Comparison of ENCODE assay signal across 39 mouse cellular contexts in the genomic region with DNA sequence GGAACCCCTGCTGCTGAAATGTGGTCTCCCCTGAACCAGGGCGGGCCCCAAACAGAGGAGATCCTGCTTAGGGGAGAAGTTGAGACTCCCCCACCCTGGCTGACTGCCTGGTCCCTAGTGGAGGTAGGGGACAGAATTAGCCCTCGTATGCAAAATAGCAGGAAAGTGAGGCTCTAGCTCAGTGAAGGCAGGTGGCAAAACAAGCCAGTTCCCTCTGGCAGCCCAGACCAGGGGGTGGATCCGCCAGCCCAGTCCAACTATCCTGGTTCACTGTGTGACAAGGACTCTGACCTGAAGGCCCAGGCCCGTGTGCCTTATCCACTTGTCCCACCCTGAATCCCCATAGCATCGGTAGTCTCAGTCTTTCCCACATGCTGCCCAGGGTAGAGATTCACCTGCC. TPM values are rescaled to one million over a fixed set of nuclear protein-coding genes. Genes with fewer than 3 reads are reported as not detected.
A peak's percentile ranks its signal among the peaks of the same experiment; 100 is the strongest.
DNase-seq lines count a peak whose midpoint lies in the region; ATAC-seq and TF ChIP-seq lines count a peak whose summit lies in the region.
"Had no signal": no experiment of that assay in that cellular context is flagged by ENCODE, and none has a peak within 500 bp of the region (broad histone marks: within the 10 kb centered on the region; RNA-seq: fewer than 3 reads in every experiment).

No protein-coding gene starts in this region.

- no peaks in the 10 kb centered on the region for H3K27me3 ChIP-seq in CH12.LX (replicated peaks)
- no peaks in the 10 kb centered on the region for H3K27me3 ChIP-seq in limb, embryonic 10.5 days (ENCODE audit: low read depth, poor library complexity, severe bottlenecking)
- H3K27me3 ChIP-seq: embryonic facial prominence, embryonic 13.5 days; forebrain, embryonic 15.5 days; heart, embryonic 13.5 days; hindbrain, embryonic 15.5 days; limb, embryonic 12.5 days; midbrain, embryonic 12.5 days had no signal

- TF ChIP-seq POLR2A in CH12.LX (IDR thresholded peaks at IDR 0.05; ENCODE audit: low read depth, low read length): peak; percentile 78

- H3K36me3 ChIP-seq in CH12.LX (replicated peaks in 1 of 2; ENCODE audit: control insufficient read depth in 1 of 2, insufficient read depth in 1 of 2, low read length in 1 of 2): peaks cover 34 to 35% of the 10 kb centered on the region in 2 experiments
- H3K36me3 ChIP-seq in limb, embryonic 10.5 days: no peaks in the 10 kb centered on the region
- H3K36me3 ChIP-seq: embryonic facial prominence, embryonic 13.5 days; forebrain, embryonic 10.5 days; forebrain, embryonic 15.5 days; heart, embryonic 13.5 days; hindbrain, embryonic 10.5 days; hindbrain, embryonic 15.5 days; limb, embryonic 12.5 days; midbrain, embryonic 12.5 days had no signal

- peaks cover 40 to 72% of the 10 kb centered on the region in 2 experiments for H3K4me1 ChIP-seq in CH12.LX (ENCODE audit: control insufficient read depth in 1 of 2, insufficient read depth in 2 of 2)
- H3K4me1 ChIP-seq in limb, embryonic 10.5 days: peaks cover 31% of the 10 kb centered on the region
- H3K4me1 ChIP-seq: forebrain, embryonic 15.5 days; heart, embryonic 13.5 days; hindbrain, embryonic 15.5 days; midbrain, embryonic 12.5 days had no signal

- peak; percentile 47 for ATAC-seq in neutrophil, adult 5-6 weeks (ENCODE audit: extremely low read depth, insufficient number of reproducible peaks, low FRiP score, poor library complexity, severe bottlenecking)
- ATAC-seq: forebrain, embryonic 15.5 days; inflammation-experienced regulatory T-cells, adult 6 months had no signal

- DNase-seq in lung, postnatal 25 days (ENCODE audit: low spot score): peak; percentile 50
- no peak for DNase-seq in lung, postnatal 14 days
- DNase-seq in CH12.LX (ENCODE audit: extremely low read depth): peak; percentile 93
- DNase-seq in spleen, postnatal 4 days (ENCODE audit: low spot score in 2 of 2): peak; percentile 65 to 77
- no peak for DNase-seq in adipocyte (ENCODE audit: low spot score)
- no peak for DNase-seq in limb, embryonic 10.5 days (ENCODE audit: low spot score)
- DNase-seq: adrenal gland, adult 2 months; cerebellum, adult 11 months; cerebellum, adult 9-10 months; cerebellum, postnatal 36 days; heart, postnatal 10 days; kidney, adult 11 months; kidney, postnatal 14 days; layer of hippocampus, adult 9-11 months; retina, postnatal 1 day; right cerebral cortex, postnatal 14 days; thymus, adult 18-20 months; thymus, postnatal 36 days had no signal

- in situ Hi-C loops in CH12.LX (cut with MboI; ENCODE audit: low pct_ligation_motif_present, low pct_unique_long_range_greater_than_20kb, low sequenced_read_pairs): loop anchor here (25.0 kb wide), 1 partner anchor 452 kb away; the partner anchor contains the start of genes Milr1 and Pecam1

- TF ChIP-seq RAD21 in CH12.LX (IDR thresholded peaks at IDR 0.05; ENCODE audit: low read depth, low read length): no peak

- no peak for TF ChIP-seq CTCF in CH12.LX (conservative IDR thresholded peaks at IDR 0.05 in 1 of 2, IDR thresholded peaks at IDR 0.05 in 1 of 2; ENCODE audit: low read depth in 2 of 2, low read length in 2 of 2)

- 68% methylated on average over 5 of the region's 5 CpGs for WGBS in limb, embryonic 10.5 days

- peak overlapping the region; percentile 57 for H3K9ac ChIP-seq in CH12.LX (ENCODE audit: insufficient read depth, low read depth)
- H3K9ac ChIP-seq: embryonic facial prominence, embryonic 13.5 days; forebrain, embryonic 15.5 days; heart, embryonic 13.5 days; hindbrain, embryonic 15.5 days; limb, embryonic 12.5 days; midbrain, embryonic 12.5 days had no signal

- peak overlapping the region; percentile 55 for H3K4me2 ChIP-seq in CH12.LX (ENCODE audit: insufficient read depth, low read depth, poor library complexity, severe bottlenecking)
- H3K4me2 ChIP-seq: embryonic facial prominence, embryonic 13.5 days; forebrain, embryonic 15.5 days; heart, embryonic 13.5 days; hindbrain, embryonic 15.5 days; limb, embryonic 12.5 days; liver, embryonic 11.5 days; midbrain, embryonic 12.5 days had no signal

- H3K4me3 ChIP-seq in CH12.LX (replicated peaks in 1 of 3; ENCODE audit: low read depth in 2 of 3, low read length in 2 of 3, poor library complexity in 1 of 3): peak overlapping the region in 2 of 3 experiments; percentile 18 to 75
- H3K4me3 ChIP-seq in limb, embryonic 10.5 days: no peak overlapping the region
- H3K4me3 ChIP-seq: embryonic facial prominence, embryonic 13.5 days; forebrain, embryonic 10.5 days; forebrain, embryonic 15.5 days; heart, adult 2 months; heart, embryonic 13.5 days; hindbrain, embryonic 10.5 days; hindbrain, embryonic 15.5 days; limb, embryonic 12.5 days; megakaryocyte, embryonic 14.5 days; midbrain, embryonic 12.5 days had no signal

- peaks cover 37% of the 10 kb centered on the region for H3K79me2 ChIP-seq in CH12.LX (replicated peaks; ENCODE audit: control insufficient read depth, extremely low read depth, insufficient read depth, poor library complexity, severe bottlenecking)

- H3K9me3 ChIP-seq in CH12.LX (replicated peaks; ENCODE audit: low read length): no peaks in the 10 kb centered on the region
- no peaks in the 10 kb centered on the region for H3K9me3 ChIP-seq in limb, embryonic 10.5 days (replicated peaks)
- H3K9me3 ChIP-seq: embryonic facial prominence, embryonic 13.5 days; forebrain, embryonic 10.5 days; forebrain, embryonic 15.5 days; heart, embryonic 13.5 days; hindbrain, embryonic 10.5 days; hindbrain, embryonic 15.5 days; limb, embryonic 12.5 days; megakaryocyte, embryonic 14.5 days; midbrain, embryonic 12.5 days had no signal

- H3K27ac ChIP-seq in CH12.LX (ENCODE audit: insufficient read depth, low read depth): peak overlapping the region; percentile 99
- no peak overlapping the region; the same call in 1 of the 2 replicates for H3K27ac ChIP-seq in limb, embryonic 10.5 days
- H3K27ac ChIP-seq: embryonic facial prominence, embryonic 13.5 days; forebrain, embryonic 10.5 days; forebrain, embryonic 15.5 days; heart, adult 2 months; heart, embryonic 13.5 days; hindbrain, embryonic 10.5 days; hindbrain, embryonic 15.5 days; limb, embryonic 12.5 days; midbrain, embryonic 12.5 days; stomach, postnatal 0 days had no signal

- TF ChIP-seq EP300 in CH12.LX (IDR thresholded peaks at IDR 0.05; ENCODE audit: low read length): peak; percentile 86

- dilution Hi-C loops in CH12.LX (cut with MboI; ENCODE audit: extremely low pct_ligation_motif_present, extremely low pct_unique_long_range_greater_than_20kb, low sequenced_read_pairs): no loop called here

TF ChIP-seq in CH12.LX, 34 proteins besides CTCF, POLR2A, EP300 and RAD21 (continues in another document):
- TF ChIP-seq UBTF (IDR thresholded peaks at IDR 0.05; ENCODE audit: low read depth, low read length) (0 out of 2 replicates have a peak, but pooled peaks have one; percentile 20), BHLHE40 (IDR thresholded peaks at IDR 0.05; ENCODE audit: low read depth, low read length) (peak; percentile 81), CHD2 (IDR thresholded peaks at IDR 0.05; ENCODE audit: low read length) (peak; percentile 80), JUN (IDR thresholded peaks at IDR 0.05; ENCODE audit: insufficient read depth, low read depth, low read length) (no peak), CHD1 (IDR thresholded peaks at IDR 0.05; ENCODE audit: low read depth, low read length) (no peak; the same call in 1 of the 2 replicates), E2F4 (IDR thresholded peaks at IDR 0.05; ENCODE audit: insufficient replicate concordance, low read depth, low read length) (no peak), MAX (IDR thresholded peaks at IDR 0.05; ENCODE audit: low read length) (peak; percentile 57; the same call in 1 of the 2 replicates), ETS1 (conservative IDR thresholded peaks at IDR 0.05; ENCODE audit: low read depth, low read length) (peak; percentile 84), MAFK (IDR thresholded peaks at IDR 0.05; ENCODE audit: insufficient replicate concordance, low read length) (0 out of 2 replicates have a peak, but pooled peaks have one; percentile 54), ZMIZ1 (IDR thresholded peaks at IDR 0.05; ENCODE audit: low read depth, low read length) (peak; percentile 85), MEF2A (IDR thresholded peaks at IDR 0.05; ENCODE audit: borderline replicate concordance, low read depth, low read length) (peak; percentile 98), MXI1 (IDR thresholded peaks at IDR 0.05; ENCODE audit: low read depth, low read length) (peak; percentile 45; the same call in 1 of the 2 replicates), NRF1 (IDR thresholded peaks at IDR 0.05; ENCODE audit: low read depth, low read length) (no peak; the same call in none of the 2 replicates), MYC (IDR thresholded peaks at IDR 0.05; ENCODE audit: low read depth, low read length) (no peak)

RNA-seq across cellular contexts. Expression of gene Cd79b, which starts 4.4 kb away (rescaled TPM):
- 503 and 527 TPM in 2 replicates for total RNA-seq in CH12.LX (2012; rRNA removed)
- total RNA-seq in CH12.LX (2014; rRNA removed): 636 and 689 TPM in 2 replicates
- polyA plus RNA-seq in CH12.LX (2012; ENCODE audit: insufficient read length, low read depth): 678 and 741 TPM in 2 replicates
- 904 and 938 TPM in 2 replicates for total RNA-seq in neutrophil, adult 5-6 weeks (2017)
- 2.4 and 2.6 TPM in 2 replicates for polyA plus RNA-seq in limb, embryonic 10.5 days (2016; fragmentation: Nextera tagmentation; extraction: Ambion mirVana)
- total RNA-seq: left cerebral cortex, adult 18-20 months; left cerebral cortex, postnatal 14 days had no signal

RNA-seq across cellular contexts. Expression of gene Gh, which starts 8.5 kb away (rescaled TPM):
- 0.38 and 0.46 TPM in 2 replicates for total RNA-seq in CH12.LX (2012; rRNA removed)
- 0.31 and 0.68 TPM in 2 replicates for total RNA-seq in CH12.LX (2014; rRNA removed)
- 0.76 and 1.0 TPM in 2 replicates for polyA plus RNA-seq in CH12.LX (2012; ENCODE audit: insufficient read length, low read depth)
- 0.70 and 2.7 TPM in 2 replicates for total RNA-seq in neutrophil, adult 5-6 weeks (2017)
- polyA plus RNA-seq in limb, embryonic 10.5 days (2016; fragmentation: Nextera tagmentation; extraction: Ambion mirVana): not detected in 2 replicates
- total RNA-seq: adrenal gland, adult 2 months; gastrocnemius, adult 18-20 months; gastrocnemius, postnatal 4 days; heart, adult 2 months; heart, postnatal 10 days; left cerebral cortex, adult 18-20 months; left cerebral cortex, postnatal 14 days had no signal
- polyA plus RNA-seq: adrenal gland, adult 2 months; embryonic facial prominence, embryonic 13.5 days; forebrain, embryonic 10.5 days; forebrain, embryonic 15.5 days; heart, adult 2 months; heart, embryonic 13.5 days; hindbrain, embryonic 10.5 days; hindbrain, embryonic 15.5 days; inflammation-experienced regulatory T-cells, adult 6 months; kidney, embryonic 14.5 days; limb, embryonic 12.5 days; liver, embryonic 11.5 days; liver, embryonic 16.5 days; midbrain, embryonic 12.5 days; neural tube, embryonic 14.5 days; stomach, postnatal 0 days had no signal

RNA-seq across cellular contexts. Expression of gene Tcam1, which starts 33.7 kb away (rescaled TPM):
- total RNA-seq in CH12.LX (2012; rRNA removed) (4.2 and 5.9 TPM in 2 replicates), CH12.LX (2014; rRNA removed) (0.68 and 0.82 TPM in 2 replicates)
- 0.64 and 0.99 TPM in 2 replicates for polyA plus RNA-seq in CH12.LX (2012; ENCODE audit: insufficient read length, low read depth)
- not detected in 2 replicates for total RNA-seq in neutrophil, adult 5-6 weeks (2017)
- 0.18 and 0.36 TPM in 2 replicates for polyA plus RNA-seq in limb, embryonic 10.5 days (2016; fragmentation: Nextera tagmentation; extraction: Ambion mirVana)
- total RNA-seq: heart, adult 2 months had no signal
- polyA plus RNA-seq: adrenal gland, adult 2 months; neural tube, embryonic 14.5 days had no signal

RNA-seq across cellular contexts. Expression of gene Smarcd2, which starts 37.4 kb away (rescaled TPM):
- total RNA-seq in CH12.LX (2012; rRNA removed) (89.4 and 94.3 TPM in 2 replicates), CH12.LX (2014; rRNA removed) (105 and 110 TPM in 2 replicates)
- polyA plus RNA-seq in CH12.LX (2012; ENCODE audit: insufficient read length, low read depth): 103 and 116 TPM in 2 replicates
- total RNA-seq in neutrophil, adult 5-6 weeks (2017): 241 and 253 TPM in 2 replicates
- 66.4 and 72.6 TPM in 2 replicates for polyA plus RNA-seq in limb, embryonic 10.5 days (2016; fragmentation: Nextera tagmentation; extraction: Ambion mirVana)

RNA-seq across cellular contexts. Expression of gene Scn4a, which starts 43.0 kb away (rescaled TPM):
- total RNA-seq in CH12.LX (2012; rRNA removed) (0.50 and 0.64 TPM in 2 replicates), CH12.LX (2014; rRNA removed) (0.55 and 0.57 TPM in 2 replicates)
- polyA plus RNA-seq in CH12.LX (2012; ENCODE audit: insufficient read length, low read depth): 0.97 and 1.00 TPM in 2 replicates
- total RNA-seq in neutrophil, adult 5-6 weeks (2017): 5.9 and 8.0 TPM in 2 replicates
- 0.03 TPM in 1 of 2 replicates, not detected in the other for polyA plus RNA-seq in limb, embryonic 10.5 days (2016; fragmentation: Nextera tagmentation; extraction: Ambion mirVana)
- total RNA-seq: left cerebral cortex, adult 18-20 months had no signal
- polyA plus RNA-seq: forebrain, embryonic 10.5 days; forebrain, embryonic 15.5 days; hindbrain, embryonic 15.5 days; liver, embryonic 11.5 days; midbrain, embryonic 12.5 days; neural tube, embryonic 14.5 days had no signal

Comparison
In these comparisons a context has a peak if more than half of its experiments do, and no peak if none do; other contexts are left out.
1. DNase-seq: peak in lung, postnatal 25 days (single experiment), CH12.LX (single experiment) and spleen, postnatal 4 days (2 of 2); none in lung, postnatal 14 days (single experiment), adipocyte (single experiment) and limb, embryonic 10.5 days (single experiment).